Mouse (Mus musculus) heart, adult 2 months (tissue): Measurements from ENCODE around the gene Fen1.

Experiments used
- CTCF ChIP-seq: fragments of 200-600 bp; IDR thresholded peaks from 2 replicates; pipeline ENCODE4 v1.8.1; 2022; ENCODE audit warnings: antibody characterized with exemption, mild to moderate bottlenecking, moderate library complexity
- EP300 ChIP-seq: fragments of 200-500 bp; IDR thresholded peaks from 2 replicates; pipeline ENCODE4 v1.6.1; 2011; ENCODE audit warnings: low read depth, low read length, control low read depth; ENCODE audit not compliant: insufficient read depth
- POLR2A ChIP-seq: fragments of 200-500 bp; IDR thresholded peaks from 2 replicates; pipeline ENCODE4 v1.6.1; 2011; ENCODE audit warnings: mild to moderate bottlenecking, low read depth, low read length, control low read depth; ENCODE audit not compliant: insufficient read depth

GRCm38 (mm10) chr19:10195252-10195651 is 8.7 kb downstream of the Fen1 start:
- TF ChIP-seq POLR2A (no peak), CTCF (no peak), EP300 (no peak)
